Mouse (Mus musculus): ENCODE measurements around the gene Grip2. TPM values are rescaled to one million over a fixed set of nuclear protein-coding genes. Genes with fewer than 3 reads are reported as not detected.

Gene Grip2
- polyA plus RNA-seq, 1 experiment: 15.5 TPM

- 3% methylated on average over 68 of the region's 69 CpGs for WGBS
- DNase-seq: peak; percentile 12 to 21
- H3K4me1 ChIP-seq (ENCODE audit: control insufficient read depth, insufficient read depth, low read length): peaks cover 6% of the 10 kb centered on the region; the same call in 1 of the 2 replicates
Observed at GRCm38 (mm10) chr6:91843628-91844153, 16.6 kb upstream of the Grip2 start.

GRCm38 (mm10) chr6:91842897-91843627 is 16.0 kb upstream of the Grip2 start:
- TF ChIP-seq POLR2A (IDR thresholded peaks at IDR 0.05; ENCODE audit: borderline replicate concordance, insufficient read depth, low read length) (no peak), CTCF (IDR thresholded peaks at IDR 0.05; ENCODE audit: borderline replicate concordance, insufficient read depth, low read depth, low read length) (no peak)
- WGBS: 5% methylated on average over 46 of the region's 46 CpGs
- DNase-seq: peak; percentile 16 to 24
- Histone ChIP-seq H3K4me3 (replicated peaks; ENCODE audit: insufficient read depth, low read depth, low read length) (peak overlapping the region; percentile 11), H3K27ac (ENCODE audit: insufficient read depth, low read length) (no peak overlapping the region), H3K4me1 (ENCODE audit: control insufficient read depth, insufficient read depth, low read length) (peaks cover 6% of the 10 kb centered on the region; the same call in 1 of the 2 replicates), H3K27me3 (ENCODE audit: control insufficient read depth, insufficient read depth, low read length) (peaks cover 2% of the 10 kb centered on the region; the same call in 1 of the 2 replicates)

More at GRCm38 (mm10) chr6:91843628-91844153, 16.6 kb upstream of the Grip2 start:
- H3K4me3 ChIP-seq (replicated peaks; ENCODE audit: insufficient read depth, low read depth, low read length): peak overlapping the region; percentile 32
- H3K27ac ChIP-seq (ENCODE audit: insufficient read depth, low read length): no peak overlapping the region
- peaks cover 2% of the 10 kb centered on the region; the same call in 1 of the 2 replicates for H3K27me3 ChIP-seq (ENCODE audit: control insufficient read depth, insufficient read depth, low read length)
- no peak for TF ChIP-seq CTCF (IDR thresholded peaks at IDR 0.05; ENCODE audit: borderline replicate concordance, insufficient read depth, low read depth, low read length)
- no peak for TF ChIP-seq POLR2A (IDR thresholded peaks at IDR 0.05; ENCODE audit: borderline replicate concordance, insufficient read depth, low read length)

DNA sequence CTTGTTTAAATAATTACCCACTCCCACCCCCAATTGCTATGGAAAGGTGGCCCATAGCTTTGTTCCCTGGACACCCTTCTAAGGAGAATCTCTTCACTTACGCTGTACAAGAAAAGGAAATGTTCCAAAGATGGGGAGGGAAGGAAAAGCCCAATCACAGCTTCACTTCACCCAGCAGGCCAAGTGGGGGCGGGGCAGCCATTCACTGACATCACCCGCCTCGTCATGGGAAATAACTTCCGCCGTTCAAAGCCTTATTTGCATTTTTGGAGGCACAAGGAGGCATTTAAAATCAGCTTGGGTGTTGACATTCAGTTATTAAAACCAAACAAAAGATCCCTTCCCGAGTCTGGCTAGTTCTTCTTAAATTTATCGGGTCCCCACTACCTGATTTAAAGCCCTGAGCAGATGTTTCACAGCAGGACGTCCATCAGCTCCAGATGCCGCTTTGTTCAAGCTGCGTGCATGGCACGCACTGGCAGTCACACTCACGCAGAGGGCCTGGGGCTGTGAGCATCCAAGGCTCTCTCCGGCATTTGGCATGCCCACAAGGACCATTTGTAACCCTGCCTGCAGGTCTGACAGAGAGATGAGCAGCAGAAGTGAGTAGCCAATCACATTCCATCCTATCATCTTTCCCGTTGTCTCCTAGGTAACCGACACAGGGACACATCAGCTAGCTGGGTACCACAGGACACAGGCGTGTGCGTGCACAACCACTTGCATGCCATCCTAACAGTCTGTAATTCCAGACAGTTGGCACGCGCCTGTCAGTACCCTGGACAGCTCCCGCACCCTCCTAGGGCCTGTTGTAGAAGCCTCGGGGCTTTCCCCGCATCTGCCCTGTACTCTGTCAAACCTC is 12.2 kb upstream of the Grip2 start:
- H3K4me1 ChIP-seq (ENCODE audit: control insufficient read depth, insufficient read depth, low read length): peaks cover 6% of the 10 kb centered on the region; the same call in 1 of the 2 replicates
- DNase-seq: peak in 1 of 2 experiments; percentile 19
- 18% methylated on average over 23 of the region's 23 CpGs for WGBS
- H3K27ac ChIP-seq (ENCODE audit: insufficient read depth, low read length): no peak overlapping the region
- peaks cover 2% of the 10 kb centered on the region; the same call in 1 of the 2 replicates for H3K27me3 ChIP-seq (ENCODE audit: control insufficient read depth, insufficient read depth, low read length)
- TF ChIP-seq CTCF (IDR thresholded peaks at IDR 0.05; ENCODE audit: borderline replicate concordance, insufficient read depth, low read depth, low read length) (no peak), POLR2A (IDR thresholded peaks at IDR 0.05; ENCODE audit: borderline replicate concordance, insufficient read depth, low read length) (no peak)
- no peak overlapping the region for H3K4me3 ChIP-seq (replicated peaks; ENCODE audit: insufficient read depth, low read depth, low read length)

DNA sequence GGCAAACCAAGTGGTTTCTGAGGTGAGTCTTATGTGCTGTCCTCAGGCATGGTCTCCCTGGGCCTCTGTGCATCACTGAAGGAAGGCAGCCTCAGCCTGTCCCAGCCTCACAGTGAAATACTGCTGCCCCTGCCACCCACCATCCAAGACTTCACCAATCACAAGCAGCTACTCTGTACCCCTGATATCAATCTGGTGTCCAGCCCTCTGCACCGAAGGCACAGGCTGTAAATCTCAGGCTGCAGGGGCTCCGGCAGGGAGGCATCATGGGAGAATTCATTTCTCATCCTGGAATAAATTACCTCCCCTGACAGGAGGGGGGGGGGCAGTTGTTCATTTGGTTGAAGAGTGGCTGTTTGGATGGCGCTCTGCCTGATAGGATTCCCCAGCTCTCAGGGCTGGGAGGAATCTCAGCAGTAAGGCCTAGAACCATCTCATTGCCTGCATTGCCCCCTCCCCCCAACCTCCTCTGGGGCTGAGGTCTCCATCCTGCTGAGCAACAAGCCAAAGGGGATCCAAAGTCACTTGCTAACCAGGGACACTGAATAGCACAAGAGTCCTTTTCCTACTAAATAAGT is 5.9 kb upstream of the Grip2 start:
- Histone ChIP-seq H3K27ac (ENCODE audit: insufficient read depth, low read length) (no peak overlapping the region), H3K4me3 (replicated peaks; ENCODE audit: insufficient read depth, low read depth, low read length) (no peak overlapping the region), H3K4me1 (ENCODE audit: control insufficient read depth, insufficient read depth, low read length) (no peaks in the 10 kb centered on the region), H3K27me3 (ENCODE audit: control insufficient read depth, insufficient read depth, low read length) (no peaks in the 10 kb centered on the region)
- DNase-seq: no peak
- 78% methylated on average over 3 of the region's 3 CpGs for WGBS
- TF ChIP-seq POLR2A (IDR thresholded peaks at IDR 0.05; ENCODE audit: borderline replicate concordance, insufficient read depth, low read length) (no peak), CTCF (IDR thresholded peaks at IDR 0.05; ENCODE audit: borderline replicate concordance, insufficient read depth, low read depth, low read length) (no peak)

DNA sequence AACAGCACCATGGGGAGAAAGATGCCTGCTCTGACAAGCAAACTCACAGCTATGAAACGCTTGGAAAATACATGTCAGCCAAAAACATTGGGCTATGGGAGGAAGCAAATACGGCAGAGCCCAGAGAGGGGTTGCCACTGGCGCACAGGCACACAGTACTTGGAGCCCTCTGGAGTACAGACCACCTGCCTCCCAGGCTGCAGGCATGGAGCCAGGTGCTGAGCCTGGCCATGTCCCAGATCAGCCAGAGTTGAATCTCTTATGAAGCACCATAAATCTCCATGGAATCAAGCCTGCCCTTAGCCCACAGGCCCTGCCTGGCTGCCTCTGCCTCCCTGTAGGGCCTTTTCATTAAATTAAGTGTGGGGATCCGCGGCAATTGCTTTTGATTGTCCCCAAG is 876 bp upstream of the Grip2 start:
- TF ChIP-seq CTCF (IDR thresholded peaks at IDR 0.05; ENCODE audit: borderline replicate concordance, insufficient read depth, low read depth, low read length) (no peak), POLR2A (IDR thresholded peaks at IDR 0.05; ENCODE audit: borderline replicate concordance, insufficient read depth, low read length) (no peak)
- Histone ChIP-seq H3K27me3 (ENCODE audit: control insufficient read depth, insufficient read depth, low read length) (no peaks in the 10 kb centered on the region; the same call in 1 of the 2 replicates), H3K27ac (ENCODE audit: insufficient read depth, low read length) (no peak overlapping the region), H3K4me3 (replicated peaks; ENCODE audit: insufficient read depth, low read depth, low read length) (no peak overlapping the region), H3K4me1 (ENCODE audit: control insufficient read depth, insufficient read depth, low read length) (no peaks in the 10 kb centered on the region)
- DNase-seq: no peak
- WGBS: 50% methylated on average over 5 of the region's 5 CpGs

- Histone ChIP-seq H3K4me1 (ENCODE audit: control insufficient read depth, insufficient read depth, low read length) (no peaks in the 10 kb centered on the region; the same call in 1 of the 2 replicates), H3K27me3 (ENCODE audit: control insufficient read depth, insufficient read depth, low read length) (no peaks in the 10 kb centered on the region; the same call in 1 of the 2 replicates), H3K27ac (ENCODE audit: insufficient read depth, low read length) (no peak overlapping the region), H3K4me3 (replicated peaks; ENCODE audit: insufficient read depth, low read depth, low read length) (no peak overlapping the region)
- no peak for DNase-seq
- WGBS: 91% methylated on average over 8 of the region's 8 CpGs
- TF ChIP-seq POLR2A (IDR thresholded peaks at IDR 0.05; ENCODE audit: borderline replicate concordance, insufficient read depth, low read length): no peak
- TF ChIP-seq CTCF (IDR thresholded peaks at IDR 0.05; ENCODE audit: borderline replicate concordance, insufficient read depth, low read depth, low read length): no peak
Observed at GRCm38 (mm10) chr6:91818271-91818670, 8.8 kb downstream of the Grip2 start.

GRCm38 (mm10) chr6:91815976-91816375 is 11.1 kb downstream of the Grip2 start:
- no peak for TF ChIP-seq CTCF (IDR thresholded peaks at IDR 0.05; ENCODE audit: borderline replicate concordance, insufficient read depth, low read depth, low read length)
- TF ChIP-seq POLR2A (IDR thresholded peaks at IDR 0.05; ENCODE audit: borderline replicate concordance, insufficient read depth, low read length): no peak
- Histone ChIP-seq H3K4me3 (replicated peaks; ENCODE audit: insufficient read depth, low read depth, low read length) (no peak overlapping the region), H3K4me1 (ENCODE audit: control insufficient read depth, insufficient read depth, low read length) (no peaks in the 10 kb centered on the region; the same call in 1 of the 2 replicates), H3K27me3 (ENCODE audit: control insufficient read depth, insufficient read depth, low read length) (no peaks in the 10 kb centered on the region), H3K27ac (ENCODE audit: insufficient read depth, low read length) (no peak overlapping the region)
- DNase-seq: no peak
- WGBS: 94% methylated on average over 6 of the region's 6 CpGs
